Mouse (Mus musculus): Measurements from ENCODE around the gene Slc52a3. TPM values are rescaled to one million over a fixed set of nuclear protein-coding genes. Genes with fewer than 3 reads are reported as not detected.

The Slc52a3 gene
- polyA plus RNA-seq (2015; fragmentation: Nextera tagmentation; extraction: Ambion mirVana), result 1.3 and 1.5 TPM in 2 replicates

GRCm38 (mm10) chr2:151996229-151997189 lies at the start of gene Slc52a3:
Gene Slc52a3, plus strand, starts transcription at chr2:151996511.
- Histone ChIP-seq H3K27ac (peak within 1 kb of the TSS; percentile 43), H3K27me3 (peaks cover 62% of the 10 kb centered on the region), H3K36me3 (no peaks in the 10 kb centered on the region), H3K9ac (peak within 1 kb of the TSS; percentile 29; the same call in 1 of the 2 replicates), H3K4me1 (replicated peaks) (peaks cover 60% of the 10 kb centered on the region), H3K4me2 (peak within 1 kb of the TSS; percentile 68), H3K4me3 (replicated peaks) (peak within 1 kb of the TSS; percentile 47), H3K9me3 (replicated peaks) (no peaks in the 10 kb centered on the region)
- 7% methylated on average over 35 of the region's 35 CpGs for WGBS (ENCODE audit: insufficient replicate concordance)
- DNase-seq (peak; percentile 75), ATAC-seq (ENCODE audit: low read depth) (peak; percentile 45)

GRCm38 (mm10) chr2:151947617-151948016 lies 48.7 kb upstream of the Slc52a3 start:
- WGBS (ENCODE audit: insufficient replicate concordance), result 62% methylated on average over 2 of the region's 2 CpGs
- H3K4me3 ChIP-seq (replicated peaks), result no peak overlapping the region
- no peak overlapping the region for H3K4me2 ChIP-seq
- H3K36me3 ChIP-seq, result no peaks in the 10 kb centered on the region
- DNase-seq (no peak), ATAC-seq (ENCODE audit: low read depth) (no peak)
- no peak overlapping the region for H3K9ac ChIP-seq
- no peak overlapping the region for H3K27ac ChIP-seq
- no peaks in the 10 kb centered on the region for H3K27me3 ChIP-seq
- no peaks in the 10 kb centered on the region for H3K4me1 ChIP-seq (replicated peaks)
- no peaks in the 10 kb centered on the region for H3K9me3 ChIP-seq (replicated peaks)

GRCm38 (mm10) chr2:151948311-151948710 lies 48.0 kb upstream of the Slc52a3 start:
- Histone ChIP-seq H3K36me3 (no peaks in the 10 kb centered on the region), H3K9me3 (replicated peaks) (no peaks in the 10 kb centered on the region), H3K27ac (no peak overlapping the region), H3K4me1 (replicated peaks) (no peaks in the 10 kb centered on the region), H3K27me3 (no peaks in the 10 kb centered on the region), H3K4me3 (replicated peaks) (no peak overlapping the region), H3K9ac (no peak overlapping the region), H3K4me2 (no peak overlapping the region)
- DNase-seq (no peak), ATAC-seq (ENCODE audit: low read depth) (no peak)
- 62% methylated on average over 7 of the region's 7 CpGs for WGBS (ENCODE audit: insufficient replicate concordance)

- H3K4me2 ChIP-seq, result no peak overlapping the region
- WGBS (ENCODE audit: insufficient replicate concordance), result 48% methylated on average over 2 of the region's 2 CpGs
- H3K36me3 ChIP-seq, result no peaks in the 10 kb centered on the region
- H3K9me3 ChIP-seq (replicated peaks), result no peaks in the 10 kb centered on the region
- H3K9ac ChIP-seq, result no peak overlapping the region
- H3K4me3 ChIP-seq (replicated peaks), result no peak overlapping the region
- ATAC-seq (ENCODE audit: low read depth) (no peak), DNase-seq (no peak)
- no peak overlapping the region for H3K27ac ChIP-seq
- no peaks in the 10 kb centered on the region for H3K4me1 ChIP-seq (replicated peaks)
- no peaks in the 10 kb centered on the region for H3K27me3 ChIP-seq
These were observed 47.1 kb upstream of the Slc52a3 start for GRCm38 (mm10) chr2:151949082-151949774.

- H3K9me3 ChIP-seq (replicated peaks), result no peaks in the 10 kb centered on the region
- no peak overlapping the region for H3K9ac ChIP-seq
- H3K4me3 ChIP-seq (replicated peaks), result no peak overlapping the region
- H3K27ac ChIP-seq, result no peak overlapping the region
- no peak for ATAC-seq (ENCODE audit: low read depth)
- 79% methylated on average over 8 of the region's 8 CpGs for WGBS (ENCODE audit: insufficient replicate concordance)
- no peak for DNase-seq
- H3K27me3 ChIP-seq, result no peaks in the 10 kb centered on the region
- H3K36me3 ChIP-seq, result no peaks in the 10 kb centered on the region
- no peak overlapping the region for H3K4me2 ChIP-seq
- H3K4me1 ChIP-seq (replicated peaks), result peaks cover 2% of the 10 kb centered on the region; the same call in 1 of the 2 replicates
These were observed 42.6 kb upstream of the Slc52a3 start for GRCm38 (mm10) chr2:151953665-151954064.

- no peak overlapping the region for H3K27ac ChIP-seq
- no peak overlapping the region for H3K4me3 ChIP-seq (replicated peaks)
- ATAC-seq (ENCODE audit: low read depth), result no peak
- H3K4me2 ChIP-seq, result no peak overlapping the region
- H3K27me3 ChIP-seq, result no peaks in the 10 kb centered on the region
- no peak for DNase-seq
- no peaks in the 10 kb centered on the region for H3K36me3 ChIP-seq
- no peaks in the 10 kb centered on the region for H3K9me3 ChIP-seq (replicated peaks)
- H3K9ac ChIP-seq, result no peak overlapping the region
- H3K4me1 ChIP-seq (replicated peaks), result peaks cover 19% of the 10 kb centered on the region
- WGBS (ENCODE audit: insufficient replicate concordance), result 63% methylated on average over 4 of the region's 4 CpGs
These were observed 39.7 kb upstream of the Slc52a3 start for GRCm38 (mm10) chr2:151956500-151957137.

- peak; percentile 54 for ATAC-seq (ENCODE audit: low read depth)
- WGBS (ENCODE audit: insufficient replicate concordance), result 48% methylated on average over 5 of the region's 5 CpGs
- Histone ChIP-seq H3K4me1 (replicated peaks) (peaks cover 31% of the 10 kb centered on the region), H3K27ac (no peak overlapping the region), H3K4me3 (replicated peaks) (no peak overlapping the region), H3K4me2 (no peak overlapping the region), H3K9ac (no peak overlapping the region), H3K9me3 (replicated peaks) (no peaks in the 10 kb centered on the region), H3K27me3 (no peaks in the 10 kb centered on the region), H3K36me3 (no peaks in the 10 kb centered on the region)
- no peak for DNase-seq
These were observed 37.0 kb upstream of the Slc52a3 start for GRCm38 (mm10) chr2:151959274-151959673.

- Histone ChIP-seq H3K9me3 (replicated peaks) (no peaks in the 10 kb centered on the region), H3K9ac (no peak overlapping the region), H3K4me3 (replicated peaks) (no peak overlapping the region), H3K4me1 (replicated peaks) (peaks cover 33% of the 10 kb centered on the region), H3K27ac (no peak overlapping the region), H3K36me3 (no peaks in the 10 kb centered on the region), H3K27me3 (no peaks in the 10 kb centered on the region), H3K4me2 (no peak overlapping the region)
- WGBS (ENCODE audit: insufficient replicate concordance), result 48% methylated on average over 9 of the region's 9 CpGs
- ATAC-seq (ENCODE audit: low read depth), result no peak
- DNase-seq, result no peak
These were observed 34.8 kb upstream of the Slc52a3 start for GRCm38 (mm10) chr2:151961284-151962196.

GRCm38 (mm10) chr2:151962474-151962873 lies 33.8 kb upstream of the Slc52a3 start:
- ATAC-seq (ENCODE audit: low read depth) (no peak), DNase-seq (no peak)
- Histone ChIP-seq H3K9me3 (replicated peaks) (no peaks in the 10 kb centered on the region), H3K36me3 (no peaks in the 10 kb centered on the region), H3K27ac (no peak overlapping the region), H3K4me1 (replicated peaks) (peaks cover 36% of the 10 kb centered on the region), H3K4me3 (replicated peaks) (no peak overlapping the region), H3K27me3 (no peaks in the 10 kb centered on the region), H3K9ac (no peak overlapping the region), H3K4me2 (no peak overlapping the region)
- WGBS (ENCODE audit: insufficient replicate concordance), result 70% methylated on average over 10 of the region's 10 CpGs

- ATAC-seq (ENCODE audit: low read depth) (no peak), DNase-seq (no peak)
- H3K9ac ChIP-seq, result no peak overlapping the region
- no peaks in the 10 kb centered on the region for H3K9me3 ChIP-seq (replicated peaks)
- no peaks in the 10 kb centered on the region for H3K27me3 ChIP-seq
- no peak overlapping the region for H3K4me2 ChIP-seq
- peaks cover 44% of the 10 kb centered on the region for H3K4me1 ChIP-seq (replicated peaks)
- peaks cover 6% of the 10 kb centered on the region; the same call in 1 of the 2 replicates for H3K36me3 ChIP-seq
- WGBS (ENCODE audit: insufficient replicate concordance), result 49% methylated on average over 5 of the region's 5 CpGs
- H3K27ac ChIP-seq, result no peak overlapping the region
- H3K4me3 ChIP-seq (replicated peaks), result no peak overlapping the region
These were observed 33.0 kb upstream of the Slc52a3 start for GRCm38 (mm10) chr2:151963319-151963718.

Measured in liver, embryonic 13.5 days (tissue).